Mouse (Mus musculus) macrophage (primary cell): ENCODE measurements around the gene Pgc. TPM values are rescaled to one million over a fixed set of nuclear protein-coding genes. Genes with fewer than 3 reads are reported as not detected.

Experiments used
- H3K27ac ChIP-seq: fragments of 350-480 bp; formaldehyde crosslinking; 2 replicates; pipeline ENCODE4 v1.9.0; 2021
- H3K36me3 ChIP-seq: fragments of 350-480 bp; formaldehyde crosslinking; 2 replicates; pipeline ENCODE4 v1.9.0; 2021; ENCODE audit errors: inconsistent target
- H3K4me3 ChIP-seq: fragments of 350-480 bp; formaldehyde crosslinking; 2 replicates; pipeline ENCODE4 v1.9.0; 2021; ENCODE audit errors: inconsistent target
- H3K79me2 ChIP-seq: fragments of 350-480 bp; formaldehyde crosslinking; 2 replicates; pipeline ENCODE4 v1.9.0; 2021; ENCODE audit errors: inconsistent target
- WGBS: methylation state at CpG from one replicate; pipeline ENCODE4 v1.1.7; 2026; ENCODE audit warnings: inconsistent platforms; ENCODE audit not compliant: missing documents; 5-methylcytosine and 5-hydroxymethylcytosine counted together
- polyA plus RNA-seq: library from polyadenylated mRNA; stranded (reverse); fragments of 250-400 nt; gene quantifications from 3 replicates; pipeline ENCODE4 v1.2.4, GENCODE M21; 2018; ENCODE audit warnings: inconsistent platforms

Gene Pgc
- polyA plus RNA-seq, 1 experiment from 2014 or later: not detected

DNA sequence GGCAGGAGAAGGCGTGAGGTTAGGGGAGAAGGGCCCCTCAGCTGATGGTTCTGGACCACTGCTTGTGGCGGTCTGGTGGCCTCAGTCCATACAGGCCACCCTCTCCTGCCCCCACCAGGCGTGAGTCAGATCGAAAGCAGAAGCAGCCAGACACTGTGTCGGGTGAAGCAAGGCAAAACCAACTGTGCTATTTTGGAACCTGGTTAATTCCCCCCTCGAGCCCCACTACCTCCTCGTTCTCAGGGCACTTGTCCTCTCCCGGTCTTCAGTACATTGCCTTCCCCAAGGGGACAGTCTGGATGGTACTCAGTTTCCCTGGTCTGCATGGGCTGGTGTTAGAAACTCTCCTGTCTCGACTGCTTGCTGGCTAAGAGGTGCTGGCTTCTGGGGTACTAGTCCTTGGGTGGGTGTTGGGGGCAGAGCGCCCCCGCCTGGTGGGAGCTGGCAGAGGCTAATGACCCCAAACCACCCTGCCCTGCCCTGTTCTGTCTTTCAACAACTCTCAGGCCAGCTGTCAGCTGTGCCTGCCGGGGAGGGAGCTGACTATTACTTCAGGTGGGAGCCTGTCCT lies 42.1 kb downstream of the Pgc start:
- Histone ChIP-seq H3K27ac (peak overlapping the region; percentile 92), H3K36me3 (no peaks in the 10 kb centered on the region), H3K79me2 (peaks cover 75% of the 10 kb centered on the region), H3K4me3 (peak overlapping the region; percentile 13)
- under 1% methylated on average over 12 of the region's 12 CpGs for WGBS

DNA sequence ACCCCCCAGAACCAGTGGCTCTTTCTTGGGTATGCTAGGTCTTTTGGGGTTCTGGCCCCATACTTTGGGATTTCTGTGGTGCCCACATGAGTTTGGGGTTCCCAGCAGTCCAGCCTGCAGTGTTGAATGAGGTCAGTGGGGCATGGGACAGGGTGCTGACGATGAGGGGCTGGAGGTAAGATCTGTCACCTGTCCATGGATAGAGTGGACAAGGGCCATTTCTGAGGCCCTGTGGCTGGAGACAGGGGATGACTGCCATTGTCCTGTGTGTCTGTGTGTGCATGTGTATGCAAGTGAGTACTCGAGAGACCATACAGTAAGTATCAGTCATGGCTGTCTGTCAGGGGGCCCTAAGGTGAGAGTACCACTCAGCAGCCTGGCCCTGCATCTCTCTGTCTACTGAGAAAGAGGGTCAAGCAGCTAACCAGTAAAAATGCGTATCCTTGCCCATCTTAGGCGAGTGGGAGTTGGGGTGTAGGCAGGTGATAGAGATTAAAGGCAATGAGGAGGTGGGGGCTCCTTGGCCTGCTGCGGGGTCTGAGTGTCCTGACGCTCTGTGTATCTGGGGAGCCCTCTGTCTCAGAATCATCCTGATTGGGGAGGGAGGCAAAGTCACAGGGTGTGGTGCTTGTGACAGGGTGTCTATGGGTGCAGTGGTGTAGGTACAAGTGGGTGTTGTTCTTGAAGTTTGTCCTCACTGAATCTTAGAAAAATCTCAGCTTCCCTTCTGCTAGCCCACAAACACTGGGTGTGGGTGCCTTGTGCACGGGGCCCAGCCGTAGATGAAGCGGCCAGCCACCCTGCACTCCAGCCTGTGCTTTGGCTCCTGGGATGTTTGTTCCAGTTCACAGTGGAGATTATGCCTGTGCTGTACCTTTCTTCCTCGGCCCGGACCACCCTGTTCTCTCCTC lies 43.0 kb downstream of the Pgc start:
- Histone ChIP-seq H3K36me3 (no peaks in the 10 kb centered on the region), H3K4me3 (peak overlapping the region; percentile 13), H3K79me2 (peaks cover 77% of the 10 kb centered on the region), H3K27ac (peak overlapping the region; percentile 92)
- WGBS: 70% methylated on average over 11 of the region's 11 CpGs

DNA sequence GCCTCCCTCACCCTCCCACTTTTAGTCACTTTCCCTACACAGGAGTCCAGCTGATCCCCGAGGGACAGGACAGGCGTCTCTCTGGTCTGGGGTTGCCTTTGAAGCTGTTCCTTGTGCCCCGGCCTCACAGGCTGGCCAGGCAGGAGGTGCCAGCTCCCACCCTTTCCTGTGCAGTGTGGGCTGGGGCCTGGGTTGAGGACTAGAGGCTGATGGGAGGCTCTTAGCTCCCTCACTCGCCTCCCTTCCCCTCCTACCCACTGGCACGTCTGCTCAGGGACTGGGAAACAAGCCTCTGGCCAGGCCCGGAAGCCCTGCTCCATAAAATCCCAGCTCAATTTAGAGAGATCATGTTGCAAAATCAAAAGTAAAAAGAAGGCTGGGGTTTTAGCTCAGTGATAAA lies 47.0 kb downstream of the Pgc start:
- 87% methylated on average over 6 of the region's 6 CpGs for WGBS
- Histone ChIP-seq H3K79me2 (peaks cover 95% of the 10 kb centered on the region), H3K4me3 (no peak overlapping the region), H3K27ac (no peak overlapping the region), H3K36me3 (no peaks in the 10 kb centered on the region)

DNA sequence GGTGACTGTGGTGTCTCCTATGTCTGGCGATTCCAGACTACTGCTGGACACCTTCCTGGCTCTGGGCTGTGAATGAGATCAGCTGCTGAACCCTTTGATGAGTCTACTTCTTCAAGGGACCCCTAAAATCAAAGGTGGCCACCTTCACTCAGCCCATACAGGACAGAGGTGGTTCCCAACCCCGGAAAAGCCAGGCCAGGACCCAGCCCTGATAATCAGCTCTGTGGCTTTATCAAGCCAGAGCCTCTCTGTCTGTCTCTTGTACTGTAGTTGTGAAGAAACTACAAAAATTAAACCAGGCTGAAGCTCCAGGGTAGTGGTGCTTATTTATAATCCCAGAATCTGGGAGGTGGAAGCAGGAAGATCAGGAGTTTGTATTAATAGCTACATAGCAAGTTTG lies 50.5 kb downstream of the Pgc start:
- H3K36me3 ChIP-seq: no peaks in the 10 kb centered on the region
- 56% methylated on average over 2 of the region's 2 CpGs for WGBS

DNA sequence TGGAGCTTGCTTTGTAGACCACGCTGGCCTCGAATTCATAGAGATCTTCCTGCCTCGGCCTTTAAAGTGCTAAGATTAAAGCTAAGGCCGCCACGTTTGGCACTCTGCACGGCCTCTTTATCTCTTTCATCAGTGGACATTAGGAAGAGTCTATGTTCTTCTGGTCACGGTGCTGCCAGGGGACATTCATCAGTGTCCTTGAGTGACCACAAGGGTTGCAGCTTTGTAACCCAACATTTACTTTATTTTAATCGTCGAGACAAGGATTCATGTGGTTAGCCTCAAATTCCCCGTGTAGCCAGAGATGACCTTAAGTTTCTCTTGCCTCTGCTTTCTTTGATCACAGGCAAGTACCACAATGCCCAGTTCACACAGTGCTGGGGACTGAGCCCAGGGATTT lies 53.8 kb downstream of the Pgc start:
- Histone ChIP-seq H3K79me2 (peaks cover 77% of the 10 kb centered on the region; the same call in 1 of the 2 replicates), H3K36me3 (no peaks in the 10 kb centered on the region), H3K27ac (no peak overlapping the region), H3K4me3 (no peak overlapping the region)
- 78% methylated on average over 10 of the region's 10 CpGs for WGBS

More for the DNA sequence above, 50.5 kb downstream of the Pgc start:
- no peak overlapping the region for H3K27ac ChIP-seq
- H3K4me3 ChIP-seq: no peak overlapping the region
- H3K79me2 ChIP-seq: peaks cover 84% of the 10 kb centered on the region

DNA sequence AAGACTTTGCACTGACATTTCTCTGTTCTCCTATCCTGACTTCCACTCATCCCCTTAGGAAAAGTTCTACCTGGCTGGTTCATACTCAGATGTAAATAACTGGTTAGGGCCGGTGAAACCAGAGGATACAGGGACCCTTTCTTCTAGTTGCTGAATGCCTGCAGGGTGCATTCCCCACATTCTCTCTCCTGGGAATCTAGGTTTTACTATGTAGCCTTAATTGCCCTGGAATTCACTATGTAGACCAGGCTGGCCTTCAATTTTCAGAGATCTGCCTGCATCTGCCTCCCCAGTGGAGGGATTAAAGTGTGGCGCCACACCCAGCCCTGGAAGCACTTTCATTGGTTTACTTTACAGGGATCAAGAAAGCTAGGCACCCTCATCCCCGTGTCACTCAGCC lies 55.8 kb downstream of the Pgc start:
- Histone ChIP-seq H3K36me3 (peaks cover 15% of the 10 kb centered on the region), H3K79me2 (peaks cover 58% of the 10 kb centered on the region; the same call in 1 of the 2 replicates), H3K27ac (no peak overlapping the region), H3K4me3 (no peak overlapping the region)
- WGBS: 97% methylated on average over 3 of the region's 3 CpGs

DNA sequence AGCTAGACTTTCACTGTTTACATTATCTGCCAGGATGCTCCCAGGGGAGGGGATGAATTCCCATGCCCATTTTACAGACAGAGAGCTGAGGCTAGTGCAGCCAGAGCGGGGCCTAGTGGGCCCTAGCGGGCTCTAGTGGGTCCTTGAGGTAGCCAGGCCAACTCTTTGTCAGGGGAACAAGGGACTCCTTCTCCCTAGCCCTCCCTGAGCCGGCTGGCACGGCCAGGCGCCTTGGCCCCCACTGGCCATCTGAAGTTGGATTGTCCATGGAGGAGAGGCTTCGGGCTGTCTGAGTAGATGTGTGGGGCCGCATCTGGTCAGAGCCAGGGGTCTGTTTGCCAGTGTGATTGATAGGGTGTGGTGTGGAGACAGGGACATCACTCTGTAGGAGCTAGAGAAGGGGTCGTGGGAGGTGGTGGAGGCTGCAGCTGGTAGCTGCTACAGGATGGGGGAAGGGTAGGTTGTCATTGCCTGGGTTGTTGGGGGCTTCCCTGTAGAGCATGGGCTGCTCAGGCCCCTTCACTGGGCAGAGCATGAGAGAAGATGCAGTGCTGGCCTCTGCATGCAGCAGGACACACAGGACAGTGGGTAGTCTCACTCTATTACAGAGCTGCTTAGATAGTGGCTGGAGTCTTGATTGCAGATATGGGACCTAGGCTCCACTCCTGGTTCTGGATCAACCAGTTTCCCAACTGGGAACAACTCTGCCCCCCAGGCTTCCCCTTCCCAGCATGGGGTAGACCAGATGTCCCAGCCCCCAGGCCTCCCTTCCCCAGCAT lies 57.0 kb downstream of the Pgc start:
- Histone ChIP-seq H3K36me3 (peaks cover 26% of the 10 kb centered on the region), H3K79me2 (peaks cover 46% of the 10 kb centered on the region; the same call in 1 of the 2 replicates), H3K4me3 (no peak overlapping the region), H3K27ac (peak overlapping the region; percentile 31)
- WGBS: 95% methylated on average over 6 of the region's 8 CpGs

Other genes with a start within 250 kb of the Pgc start
- 8.5 to 16.9 TPM (median 13.1 TPM) in 3 replicates for gene Taf8, start 224.6 kb upstream of the Pgc start, polyA plus RNA-seq
- gene Ccnd3, start 221.8 kb upstream of the Pgc start, polyA plus RNA-seq: 18.7 to 28.7 TPM (median 28.1 TPM) in 3 replicates
- gene Bysl, start 115.3 kb upstream of the Pgc start, polyA plus RNA-seq: 4.6 to 14.0 TPM (median 5.4 TPM) in 3 replicates
- 12.7 to 20.9 TPM (median 20.4 TPM) in 3 replicates for gene Med20, start 115.3 kb upstream of the Pgc start, polyA plus RNA-seq
- gene Gm20517, start 115.3 kb upstream of the Pgc start, polyA plus RNA-seq: 1.4 to 3.8 TPM (median 1.4 TPM) in 3 replicates
- gene Usp49, start 96.2 kb upstream of the Pgc start, polyA plus RNA-seq: 2.3 to 3.1 TPM (median 2.7 TPM) in 3 replicates
- gene Tomm6, start 38.5 kb upstream of the Pgc start, polyA plus RNA-seq: 192 to 228 TPM (median 203 TPM) in 3 replicates
- gene Frs3, start 37.8 kb upstream of the Pgc start, polyA plus RNA-seq: 0.65 to 1.3 TPM (median 0.73 TPM) in 3 replicates
- gene Gm21981, start 32.4 kb upstream of the Pgc start, polyA plus RNA-seq: 0.23 to 0.79 TPM (median 0.74 TPM) in 3 replicates
- 0.76 to 1.3 TPM in 2 of 3 replicates, not detected in the other for gene Prickle4, start 32.1 kb upstream of the Pgc start, polyA plus RNA-seq
- gene Tfeb, start 10.2 kb downstream of the Pgc start, polyA plus RNA-seq: 15.5 to 41.8 TPM (median 22.8 TPM) in 3 replicates
- 0.22 to 0.40 TPM in 2 of 3 replicates, not detected in the other for gene Mdfi, start 107.8 kb downstream of the Pgc start, polyA plus RNA-seq
- gene Foxp4, start 197.8 kb downstream of the Pgc start, polyA plus RNA-seq: 4.3 to 5.2 TPM (median 4.9 TPM) in 3 replicates